Mouse (Mus musculus) liver, adult 2 months (tissue): ENCODE data around the gene Tmem100.

Experiments
- CTCF ChIP-seq: fragments of 200-500 bp; IDR thresholded peaks from 2 replicates; pipeline ENCODE4 v1.5.1; 2011; ENCODE audit warnings: low read depth, low read length, control low read depth
- POLR2A ChIP-seq: fragments of 200-500 bp; IDR thresholded peaks from 2 replicates; pipeline ENCODE4 v1.6.1; 2011; ENCODE audit warnings: low read length, control low read depth; ENCODE audit not compliant: insufficient read depth; ENCODE audit errors: extremely low read depth

- TF ChIP-seq POLR2A (no peak), CTCF (no peak)
Observed at GRCm38 (mm10) chr11:90054401-90054800, 24.3 kb downstream of the Tmem100 start.
